Mouse (Mus musculus) limb, embryonic 11.5 days (tissue): ENCODE measurements at regions not wholly inside any gene's neighbourhood (a gene's known extent, or its start where the extent isn't known, plus 50 kb on each side); places are given as distances from the start of the nearest gene placed in this dataset.

Source experiments
- ATAC-seq: fragments of 200-750 bp; cut with Nextera tagmentation; 2 replicates; pipeline ENCODE4 v1.8.0; 2017; ENCODE audit warnings: low read depth; ENCODE audit not compliant: insufficient number of reproducible peaks, low FRiP score, low TSS enrichment
- DNase-seq: peaks from one replicate; pipeline ENCODE4 v3.0.0-alpha.2; 2015; ENCODE audit warnings: low spot score
- H3K27ac ChIP-seq: fragments of 300-500 bp; sonication (generic); replicated peaks from 2 replicates; pipeline ENCODE4 v1.5.1; 2014; ENCODE audit warnings: low read depth, mild to moderate bottlenecking, low read length
- H3K27me3 ChIP-seq: fragments of 300-500 bp; sonication (generic); 2 replicates; pipeline ENCODE4 v1.6.1; 2014; ENCODE audit warnings: mild to moderate bottlenecking, low read length, mixed read lengths; ENCODE audit not compliant: control insufficient read depth, insufficient read depth
- H3K36me3 ChIP-seq: fragments of 300-500 bp; sonication (generic); 2 replicates; pipeline ENCODE4 v1.6.1; 2014; ENCODE audit warnings: mild to moderate bottlenecking, low read length, moderate library complexity, mixed read lengths; ENCODE audit not compliant: control insufficient read depth, insufficient read depth
- H3K4me1 ChIP-seq: fragments of 300-500 bp; sonication (generic); 2 replicates; pipeline ENCODE4 v1.6.1; 2014; ENCODE audit warnings: low read length, mixed read lengths; ENCODE audit not compliant: control insufficient read depth, insufficient read depth
- H3K4me2 ChIP-seq: fragments of 300-500 bp; sonication (generic); 2 replicates; pipeline ENCODE4 v1.6.1; 2014; ENCODE audit warnings: low read depth, mild to moderate bottlenecking, moderate library complexity; ENCODE audit not compliant: severe bottlenecking
- H3K4me3 ChIP-seq: fragments of 300-500 bp; sonication (generic); 2 replicates; pipeline ENCODE4 v1.5.1; 2014; ENCODE audit warnings: low read depth, low read length
- H3K9ac ChIP-seq: fragments of 300-500 bp; sonication (generic); 2 replicates; pipeline ENCODE4 v1.6.1; 2014; ENCODE audit warnings: mild to moderate bottlenecking, low read length
- H3K9me3 ChIP-seq: fragments of 300-500 bp; sonication (generic); 2 replicates; pipeline ENCODE4 v1.6.1; 2016; ENCODE audit warnings: low read length; ENCODE audit not compliant: control insufficient read depth
- whole genome bisulfite sequencing: fragments of 180-500 bp; shearing (Covaris S2); extraction: QIAGEN DNeasy Blood & Tissue Kit; methylation state at CpG from one replicate; pipeline ENCODE4 v1.1.7; 2014; 5-methylcytosine and 5-hydroxymethylcytosine counted together

- Histone ChIP-seq H3K9ac (no peak overlapping the region), H3K4me1 (no peaks in the 10 kb centered on the region), H3K4me3 (no peak overlapping the region), H3K9me3 (no peaks in the 10 kb centered on the region), H3K27ac (no peak overlapping the region), H3K4me2 (no peak overlapping the region), H3K27me3 (no peaks in the 10 kb centered on the region), H3K36me3 (no peaks in the 10 kb centered on the region)
- 91% methylated on average over 10 of the region's 10 CpGs for WGBS
- ATAC-seq, result no peak
- no peak for DNase-seq
Measured at GRCm38 (mm10) chr14:111283681-111284461, 391.0 kb upstream of the Slitrk5 start.

- Histone ChIP-seq H3K27ac (no peak overlapping the region), H3K36me3 (no peaks in the 10 kb centered on the region), H3K4me1 (no peaks in the 10 kb centered on the region), H3K9me3 (no peaks in the 10 kb centered on the region), H3K27me3 (no peaks in the 10 kb centered on the region), H3K4me2 (no peak overlapping the region), H3K9ac (no peak overlapping the region), H3K4me3 (no peak overlapping the region)
- ATAC-seq (no peak), DNase-seq (no peak)
- 56% methylated on average over 1 of the region's 1 CpGs for WGBS
Measured at GRCm38 (mm10) chr14:111285981-111286380, 388.9 kb upstream of the Slitrk5 start.

GRCm38 (mm10) chr14:111295521-111295920 lies 379.4 kb upstream of the Slitrk5 start:
- Histone ChIP-seq H3K4me2 (no peak overlapping the region), H3K4me1 (no peaks in the 10 kb centered on the region), H3K27me3 (no peaks in the 10 kb centered on the region), H3K4me3 (no peak overlapping the region), H3K27ac (no peak overlapping the region), H3K9ac (no peak overlapping the region), H3K9me3 (no peaks in the 10 kb centered on the region), H3K36me3 (no peaks in the 10 kb centered on the region)
- DNase-seq (no peak), ATAC-seq (no peak)
- 78% methylated on average over 3 of the region's 3 CpGs for WGBS

GRCm38 (mm10) chr14:111297796-111298195 lies 377.1 kb upstream of the Slitrk5 start:
- no peak overlapping the region for H3K27ac ChIP-seq
- DNase-seq, result no peak
- H3K4me1 ChIP-seq, result no peaks in the 10 kb centered on the region
- no peak for ATAC-seq
- no peak overlapping the region for H3K9ac ChIP-seq
- no peaks in the 10 kb centered on the region for H3K27me3 ChIP-seq
- H3K4me3 ChIP-seq, result no peak overlapping the region
- H3K9me3 ChIP-seq, result no peaks in the 10 kb centered on the region
- no peaks in the 10 kb centered on the region for H3K36me3 ChIP-seq
- H3K4me2 ChIP-seq, result no peak overlapping the region

GRCm38 (mm10) chr14:111330570-111330969 lies 344.3 kb upstream of the Slitrk5 start:
- Histone ChIP-seq H3K4me3 (no peak overlapping the region), H3K4me1 (no peaks in the 10 kb centered on the region), H3K27me3 (no peaks in the 10 kb centered on the region), H3K9me3 (no peaks in the 10 kb centered on the region), H3K9ac (no peak overlapping the region), H3K4me2 (no peak overlapping the region), H3K27ac (no peak overlapping the region), H3K36me3 (no peaks in the 10 kb centered on the region)
- DNase-seq (no peak), ATAC-seq (no peak)
- WGBS, result 93% methylated on average over 3 of the region's 3 CpGs

- H3K36me3 ChIP-seq, result no peaks in the 10 kb centered on the region
- whole genome bisulfite sequencing, result 88% methylated on average over 5 of the region's 5 CpGs
- no peak for ATAC-seq
Measured at GRCm38 (mm10) chr14:111353518-111353917, 321.4 kb upstream of the Slitrk5 start.

GRCm38 (mm10) chr14:111396803-111397202 lies 278.1 kb upstream of the Slitrk5 start:
- Histone ChIP-seq H3K9me3 (no peaks in the 10 kb centered on the region), H3K4me1 (no peaks in the 10 kb centered on the region)

More at GRCm38 (mm10) chr14:111353518-111353917, 321.4 kb upstream of the Slitrk5 start:
- DNase-seq, result no peak
- Histone ChIP-seq H3K4me3 (no peak overlapping the region), H3K4me2 (no peak overlapping the region), H3K9me3 (no peaks in the 10 kb centered on the region), H3K27me3 (no peaks in the 10 kb centered on the region), H3K9ac (no peak overlapping the region), H3K4me1 (no peaks in the 10 kb centered on the region), H3K27ac (no peak overlapping the region)

GRCm38 (mm10) chr14:111400809-111401208 lies 274.1 kb upstream of the Slitrk5 start:
- Histone ChIP-seq H3K27ac (no peak overlapping the region), H3K9me3 (no peaks in the 10 kb centered on the region), H3K4me2 (no peak overlapping the region), H3K4me1 (no peaks in the 10 kb centered on the region), H3K9ac (no peak overlapping the region), H3K27me3 (no peaks in the 10 kb centered on the region), H3K36me3 (no peaks in the 10 kb centered on the region), H3K4me3 (no peak overlapping the region)
- WGBS, result 73% methylated on average over 3 of the region's 3 CpGs
- DNase-seq, result no peak
- ATAC-seq, result no peak

More at GRCm38 (mm10) chr14:111396803-111397202, 278.1 kb upstream of the Slitrk5 start:
- Histone ChIP-seq H3K9ac (no peak overlapping the region), H3K27ac (no peak overlapping the region), H3K4me2 (no peak overlapping the region), H3K36me3 (no peaks in the 10 kb centered on the region), H3K27me3 (no peaks in the 10 kb centered on the region), H3K4me3 (no peak overlapping the region)
- ATAC-seq (no peak), DNase-seq (no peak)
- WGBS, result 43% methylated on average over 1 of the region's 1 CpGs

GRCm38 (mm10) chr14:111402538-111402937 lies 272.4 kb upstream of the Slitrk5 start:
- no peaks in the 10 kb centered on the region for H3K9me3 ChIP-seq
- H3K4me2 ChIP-seq, result no peak overlapping the region
- no peak for DNase-seq
- 16% methylated on average over 1 of the region's 1 CpGs for WGBS
- no peak overlapping the region for H3K9ac ChIP-seq
- no peak overlapping the region for H3K27ac ChIP-seq
- no peaks in the 10 kb centered on the region for H3K36me3 ChIP-seq
- no peaks in the 10 kb centered on the region for H3K27me3 ChIP-seq
- no peaks in the 10 kb centered on the region for H3K4me1 ChIP-seq
- ATAC-seq, result 0 out of 2 replicates have a peak, but pooled peaks have one; percentile 57
- no peak overlapping the region for H3K4me3 ChIP-seq
